Mouse (Mus musculus): Measurements from ENCODE around the gene Msi2. TPM values are rescaled to one million over a fixed set of nuclear protein-coding genes. Genes with fewer than 3 reads are reported as not detected.

Msi2 gene
- polyA plus RNA-seq, 1 experiment from 2014 or later, result 29.1 TPM

GRCm38 (mm10) chr11:88578700-88579099 lies 139.6 kb downstream of the Msi2 start:
- Histone ChIP-seq H3K4me2 (no peak overlapping the region), H3K9ac (no peak overlapping the region), H3K36me3 (peaks cover 7% of the 10 kb centered on the region), H3K4me1 (peaks cover 74% of the 10 kb centered on the region), H3K4me3 (replicated peaks) (no peak overlapping the region), H3K27me3 (no peaks in the 10 kb centered on the region), H3K27ac (no peak overlapping the region), H3K9me3 (replicated peaks) (no peaks in the 10 kb centered on the region)
- 90% methylated on average over 2 of the region's 2 CpGs for WGBS
- ATAC-seq (replicated peaks; ENCODE audit: low FRiP score), result no peak

GRCm38 (mm10) chr11:88577076-88577475 lies 141.2 kb downstream of the Msi2 start:
- Histone ChIP-seq H3K4me1 (peaks cover 73% of the 10 kb centered on the region), H3K27me3 (no peaks in the 10 kb centered on the region), H3K9me3 (replicated peaks) (no peaks in the 10 kb centered on the region), H3K36me3 (peaks cover 9% of the 10 kb centered on the region), H3K4me3 (replicated peaks) (no peak overlapping the region), H3K4me2 (no peak overlapping the region), H3K27ac (peak overlapping the region; percentile 34), H3K9ac (no peak overlapping the region)
- 54% methylated on average over 7 of the region's 7 CpGs for WGBS
- ATAC-seq (replicated peaks; ENCODE audit: low FRiP score), result no peak

- ATAC-seq (replicated peaks; ENCODE audit: low FRiP score), result no peak
- 67% methylated on average over 7 of the region's 7 CpGs for WGBS
- H3K27me3 ChIP-seq, result no peaks in the 10 kb centered on the region
- no peak overlapping the region for H3K4me3 ChIP-seq (replicated peaks)
- peaks cover 68% of the 10 kb centered on the region for H3K4me1 ChIP-seq
- no peak overlapping the region for H3K4me2 ChIP-seq
- H3K27ac ChIP-seq, result peak overlapping the region; percentile 37
- H3K36me3 ChIP-seq, result peaks cover 9% of the 10 kb centered on the region
- no peaks in the 10 kb centered on the region for H3K9me3 ChIP-seq (replicated peaks)
- H3K9ac ChIP-seq, result no peak overlapping the region
Measured at GRCm38 (mm10) chr11:88576233-88576998, 141.9 kb downstream of the Msi2 start.

GRCm38 (mm10) chr11:88574575-88575360 lies 143.5 kb downstream of the Msi2 start:
- no peak for ATAC-seq (replicated peaks; ENCODE audit: low FRiP score)
- Histone ChIP-seq H3K9me3 (replicated peaks) (no peaks in the 10 kb centered on the region), H3K9ac (no peak overlapping the region), H3K4me3 (replicated peaks) (no peak overlapping the region), H3K4me2 (no peak overlapping the region), H3K4me1 (peaks cover 61% of the 10 kb centered on the region), H3K27me3 (no peaks in the 10 kb centered on the region), H3K36me3 (peaks cover 4% of the 10 kb centered on the region; the same call in 1 of the 2 replicates), H3K27ac (0 out of 2 replicates have a peak overlapping the region, but pooled peaks have one; percentile 4)
- WGBS, result 75% methylated on average over 4 of the region's 4 CpGs

- no peaks in the 10 kb centered on the region for H3K9me3 ChIP-seq (replicated peaks)
- 69% methylated on average over 5 of the region's 5 CpGs for WGBS
- H3K9ac ChIP-seq, result no peak overlapping the region
- H3K4me1 ChIP-seq, result peaks cover 60% of the 10 kb centered on the region
- H3K27ac ChIP-seq, result peak overlapping the region; percentile 18; the same call in 1 of the 2 replicates
- no peak overlapping the region for H3K4me2 ChIP-seq
- ATAC-seq (replicated peaks; ENCODE audit: low FRiP score), result no peak
- H3K36me3 ChIP-seq, result 0 out of 2 replicates have a peak, but pooled peaks cover 5% of the 10 kb centered on the region
- no peaks in the 10 kb centered on the region for H3K27me3 ChIP-seq
- H3K4me3 ChIP-seq (replicated peaks), result no peak overlapping the region
Measured at GRCm38 (mm10) chr11:88573013-88573412, 145.3 kb downstream of the Msi2 start.

GRCm38 (mm10) chr11:88572461-88572860 lies 145.9 kb downstream of the Msi2 start:
- Histone ChIP-seq H3K27ac (peak overlapping the region; percentile 18; the same call in 1 of the 2 replicates), H3K4me2 (no peak overlapping the region), H3K4me3 (replicated peaks) (no peak overlapping the region), H3K4me1 (peaks cover 56% of the 10 kb centered on the region), H3K9ac (no peak overlapping the region), H3K27me3 (no peaks in the 10 kb centered on the region), H3K9me3 (replicated peaks) (no peaks in the 10 kb centered on the region), H3K36me3 (0 out of 2 replicates have a peak, but pooled peaks cover 11% of the 10 kb centered on the region)
- WGBS, result 70% methylated on average over 11 of the region's 11 CpGs
- ATAC-seq (replicated peaks; ENCODE audit: low FRiP score), result no peak

GRCm38 (mm10) chr11:88570715-88571202 lies 147.6 kb downstream of the Msi2 start:
- Histone ChIP-seq H3K4me3 (replicated peaks) (no peak overlapping the region), H3K4me1 (peaks cover 48% of the 10 kb centered on the region), H3K36me3 (peaks cover 12% of the 10 kb centered on the region; the same call in 1 of the 2 replicates), H3K9me3 (replicated peaks) (no peaks in the 10 kb centered on the region), H3K27me3 (no peaks in the 10 kb centered on the region), H3K4me2 (no peak overlapping the region), H3K9ac (no peak overlapping the region), H3K27ac (no peak overlapping the region)
- WGBS, result 80% methylated on average over 6 of the region's 6 CpGs
- ATAC-seq (replicated peaks; ENCODE audit: low FRiP score), result no peak

GRCm38 (mm10) chr11:88566613-88567606 lies 151.4 kb downstream of the Msi2 start:
- Histone ChIP-seq H3K36me3 (peaks cover 18% of the 10 kb centered on the region), H3K27ac (no peak overlapping the region)
- no peak for ATAC-seq (replicated peaks; ENCODE audit: low FRiP score)

GRCm38 (mm10) chr11:88564810-88565209 lies 153.5 kb downstream of the Msi2 start:
- Histone ChIP-seq H3K4me3 (replicated peaks) (no peak overlapping the region), H3K4me2 (no peak overlapping the region), H3K36me3 (peaks cover 18% of the 10 kb centered on the region), H3K27ac (no peak overlapping the region), H3K9ac (no peak overlapping the region), H3K27me3 (no peaks in the 10 kb centered on the region), H3K4me1 (peaks cover 52% of the 10 kb centered on the region), H3K9me3 (replicated peaks) (no peaks in the 10 kb centered on the region)
- whole genome bisulfite sequencing, result 62% methylated on average over 7 of the region's 7 CpGs
- no peak for ATAC-seq (replicated peaks; ENCODE audit: low FRiP score)

More at GRCm38 (mm10) chr11:88566613-88567606, 151.4 kb downstream of the Msi2 start:
- Histone ChIP-seq H3K9me3 (replicated peaks) (no peaks in the 10 kb centered on the region), H3K4me2 (no peak overlapping the region), H3K4me3 (replicated peaks) (no peak overlapping the region), H3K9ac (no peak overlapping the region), H3K4me1 (peaks cover 32% of the 10 kb centered on the region), H3K27me3 (no peaks in the 10 kb centered on the region)
- 75% methylated on average over 20 of the region's 20 CpGs for WGBS

- no peak for ATAC-seq (replicated peaks; ENCODE audit: low FRiP score)
- H3K9me3 ChIP-seq (replicated peaks), result no peaks in the 10 kb centered on the region
- 70% methylated on average over 5 of the region's 5 CpGs for whole genome bisulfite sequencing
Measured at GRCm38 (mm10) chr11:88564363-88564762, 153.9 kb downstream of the Msi2 start.

GRCm38 (mm10) chr11:88561191-88561590 lies 157.1 kb downstream of the Msi2 start:
- H3K9me3 ChIP-seq (replicated peaks), result no peaks in the 10 kb centered on the region
- no peak overlapping the region for H3K4me2 ChIP-seq
- H3K27ac ChIP-seq, result peak overlapping the region; percentile 91
- peak; percentile 68; the same call in 1 of the 2 replicates for ATAC-seq (replicated peaks; ENCODE audit: low FRiP score)
- H3K4me3 ChIP-seq (replicated peaks), result no peak overlapping the region
- H3K36me3 ChIP-seq, result peaks cover 9% of the 10 kb centered on the region; the same call in 1 of the 2 replicates
- peaks cover 71% of the 10 kb centered on the region for H3K4me1 ChIP-seq
- H3K9ac ChIP-seq, result 0 out of 2 replicates have a peak overlapping the region, but pooled peaks have one; percentile 21
- WGBS, result 6% methylated on average over 6 of the region's 6 CpGs
- no peaks in the 10 kb centered on the region for H3K27me3 ChIP-seq

More at GRCm38 (mm10) chr11:88564363-88564762, 153.9 kb downstream of the Msi2 start:
- no peak overlapping the region for H3K9ac ChIP-seq
- H3K27me3 ChIP-seq, result no peaks in the 10 kb centered on the region
- H3K4me2 ChIP-seq, result no peak overlapping the region
- 0 out of 2 replicates have a peak overlapping the region, but pooled peaks have one; percentile 27 for H3K27ac ChIP-seq
- H3K4me3 ChIP-seq (replicated peaks), result no peak overlapping the region
- H3K4me1 ChIP-seq, result peaks cover 55% of the 10 kb centered on the region
- peaks cover 18% of the 10 kb centered on the region for H3K36me3 ChIP-seq

Measured in kidney, embryonic 15.5 days (tissue).